Mouse (Mus musculus): ENCODE results near the gene Prelid3b. TPM values are rescaled to one million over a fixed set of nuclear protein-coding genes. Genes with fewer than 3 reads are reported as not detected.
A peak's percentile ranks its signal among the peaks of the same experiment; 100 is the strongest.

Gene Prelid3b
- polyA plus RNA-seq, 1 experiment from 2014 or later = 109 TPM

GRCm38 (mm10) chr2:174470333-174470732 is 2.5 kb downstream of the Prelid3b start:
- Histone ChIP-seq H3K27me3 (replicated peaks; ENCODE audit: control insufficient read depth, insufficient read depth, low read length) (no peaks in the 10 kb centered on the region), H3K4me3 (ENCODE audit: low read depth, low read length) (no peak overlapping the region), H3K36me3 (ENCODE audit: control insufficient read depth, insufficient read depth) (peaks cover 37% of the 10 kb centered on the region), H3K27ac (ENCODE audit: low read depth, low read length) (no peak overlapping the region), H3K9me3 (ENCODE audit: control insufficient read depth) (no peaks in the 10 kb centered on the region), H3K4me2 (replicated peaks; ENCODE audit: low read depth) (no peak overlapping the region), H3K4me1 (replicated peaks; ENCODE audit: control insufficient read depth, insufficient read depth, low read length) (peaks cover 17% of the 10 kb centered on the region), H3K9ac (ENCODE audit: low read depth, low read length) (no peak overlapping the region)
- ATAC-seq = no peak
- TF ChIP-seq CTCF (IDR thresholded peaks at IDR 0.05; ENCODE audit: low read depth) = no peak
- WGBS = 51% methylated on average over 4 of the region's 4 CpGs

- peak within 1 kb of the TSS; percentile 56 for H3K4me3 ChIP-seq (ENCODE audit: low read depth, low read length)
- H3K4me2 ChIP-seq (replicated peaks; ENCODE audit: low read depth) = peak within 1 kb of the TSS; percentile 96
- H3K27me3 ChIP-seq (replicated peaks; ENCODE audit: control insufficient read depth, insufficient read depth, low read length) = no peaks in the 10 kb centered on the region
- 2% methylated on average over 48 of the region's 48 CpGs for WGBS
- H3K27ac ChIP-seq (ENCODE audit: low read depth, low read length) = peak within 1 kb of the TSS; percentile 57
- H3K36me3 ChIP-seq (ENCODE audit: control insufficient read depth, insufficient read depth) = peaks cover 57% of the 10 kb centered on the region
- H3K9me3 ChIP-seq (ENCODE audit: control insufficient read depth) = no peaks in the 10 kb centered on the region
- ATAC-seq = peak; percentile 99
- H3K4me1 ChIP-seq (replicated peaks; ENCODE audit: control insufficient read depth, insufficient read depth, low read length) = no peaks in the 10 kb centered on the region
- peak within 1 kb of the TSS; percentile 58 for H3K9ac ChIP-seq (ENCODE audit: low read depth, low read length)
- TF ChIP-seq CTCF (IDR thresholded peaks at IDR 0.05; ENCODE audit: low read depth) = no peak; the same call in 1 of the 2 replicates
Observed at GRCm38 (mm10) chr2:174463789-174464523, 8.9 kb downstream of the Prelid3b start, which contains the start of gene Atp5e. Gene Atp5e, minus strand, starts transcription at chr2:174464105.

GRCm38 (mm10) chr2:174463370-174463769 is 9.5 kb downstream of the Prelid3b start:
- Histone ChIP-seq H3K9me3 (ENCODE audit: control insufficient read depth) (no peaks in the 10 kb centered on the region), H3K4me1 (replicated peaks; ENCODE audit: control insufficient read depth, insufficient read depth, low read length) (no peaks in the 10 kb centered on the region), H3K27ac (ENCODE audit: low read depth, low read length) (peak overlapping the region; percentile 57), H3K4me3 (ENCODE audit: low read depth, low read length) (peak overlapping the region; percentile 56), H3K27me3 (replicated peaks; ENCODE audit: control insufficient read depth, insufficient read depth, low read length) (no peaks in the 10 kb centered on the region), H3K4me2 (replicated peaks; ENCODE audit: low read depth) (peak overlapping the region; percentile 96), H3K9ac (ENCODE audit: low read depth, low read length) (peak overlapping the region; percentile 58), H3K36me3 (ENCODE audit: control insufficient read depth, insufficient read depth) (peaks cover 53% of the 10 kb centered on the region)
- WGBS = 34% methylated on average over 10 of the region's 10 CpGs
- peak; percentile 20; the same call in 1 of the 2 replicates for ATAC-seq
- no peak for TF ChIP-seq CTCF (IDR thresholded peaks at IDR 0.05; ENCODE audit: low read depth)

GRCm38 (mm10) chr2:174459365-174459764 is 13.5 kb downstream of the Prelid3b start:
- H3K4me2 ChIP-seq (replicated peaks; ENCODE audit: low read depth) = no peak overlapping the region
- no peak overlapping the region for H3K9ac ChIP-seq (ENCODE audit: low read depth, low read length)
- WGBS = 41% methylated on average over 2 of the region's 2 CpGs
- H3K4me1 ChIP-seq (replicated peaks; ENCODE audit: control insufficient read depth, insufficient read depth, low read length) = no peaks in the 10 kb centered on the region
- H3K36me3 ChIP-seq (ENCODE audit: control insufficient read depth, insufficient read depth) = peaks cover 23% of the 10 kb centered on the region
- TF ChIP-seq CTCF (IDR thresholded peaks at IDR 0.05; ENCODE audit: low read depth) = no peak
- no peak overlapping the region for H3K4me3 ChIP-seq (ENCODE audit: low read depth, low read length)
- ATAC-seq = no peak
- H3K27me3 ChIP-seq (replicated peaks; ENCODE audit: control insufficient read depth, insufficient read depth, low read length) = no peaks in the 10 kb centered on the region
- no peak overlapping the region for H3K27ac ChIP-seq (ENCODE audit: low read depth, low read length)
- no peaks in the 10 kb centered on the region for H3K9me3 ChIP-seq (ENCODE audit: control insufficient read depth)

- Histone ChIP-seq H3K27ac (ENCODE audit: low read depth, low read length) (no peak overlapping the region), H3K27me3 (replicated peaks; ENCODE audit: control insufficient read depth, insufficient read depth, low read length) (no peaks in the 10 kb centered on the region), H3K9me3 (ENCODE audit: control insufficient read depth) (no peaks in the 10 kb centered on the region), H3K36me3 (ENCODE audit: control insufficient read depth, insufficient read depth) (no peaks in the 10 kb centered on the region), H3K4me2 (replicated peaks; ENCODE audit: low read depth) (no peak overlapping the region), H3K4me3 (ENCODE audit: low read depth, low read length) (no peak overlapping the region), H3K4me1 (replicated peaks; ENCODE audit: control insufficient read depth, insufficient read depth, low read length) (no peaks in the 10 kb centered on the region), H3K9ac (ENCODE audit: low read depth, low read length) (no peak overlapping the region)
- 57% methylated on average over 7 of the region's 7 CpGs for whole genome bisulfite sequencing
- no peak; the same call in 1 of the 2 replicates for ATAC-seq
- peak; percentile 68 for TF ChIP-seq CTCF (IDR thresholded peaks at IDR 0.05; ENCODE audit: low read depth)
Observed at GRCm38 (mm10) chr2:174453681-174454080, 19.2 kb downstream of the Prelid3b start.

- H3K27ac ChIP-seq (ENCODE audit: low read depth, low read length) = no peak within 1 kb of the TSS
- 73% methylated on average over 4 of the region's 4 CpGs for WGBS
- TF ChIP-seq CTCF (IDR thresholded peaks at IDR 0.05; ENCODE audit: low read depth) = no peak
- no peaks in the 10 kb centered on the region for H3K36me3 ChIP-seq (ENCODE audit: control insufficient read depth, insufficient read depth)
- no peaks in the 10 kb centered on the region for H3K27me3 ChIP-seq (replicated peaks; ENCODE audit: control insufficient read depth, insufficient read depth, low read length)
- ATAC-seq = no peak
- H3K4me3 ChIP-seq (ENCODE audit: low read depth, low read length) = no peak within 1 kb of the TSS
- no peak within 1 kb of the TSS for H3K4me2 ChIP-seq (replicated peaks; ENCODE audit: low read depth)
- H3K9ac ChIP-seq (ENCODE audit: low read depth, low read length) = no peak within 1 kb of the TSS
- no peaks in the 10 kb centered on the region for H3K9me3 ChIP-seq (ENCODE audit: control insufficient read depth)
- no peaks in the 10 kb centered on the region for H3K4me1 ChIP-seq (replicated peaks; ENCODE audit: control insufficient read depth, insufficient read depth, low read length)
Observed at GRCm38 (mm10) chr2:174450353-174450752, 22.5 kb downstream of the Prelid3b start, which contains the start of gene Tubb1. Gene Tubb1, plus strand, starts transcription at chr2:174450695.
